Mouse (Mus musculus) small intestine, adult 2 months (tissue): Measurements from ENCODE around the gene Rxrb.

Source experiments
- CTCF ChIP-seq: fragments of 200-500 bp; IDR thresholded peaks from 2 replicates; pipeline ENCODE4 v1.5.1; 2012; ENCODE audit warnings: low read depth, mild to moderate bottlenecking, control low read depth, inconsistent platforms, low read length, moderate library complexity, mixed read lengths; ENCODE audit not compliant: insufficient replicate concordance, insufficient read length; ENCODE audit errors: extremely low read depth
- POLR2A ChIP-seq: fragments of 200-500 bp; IDR thresholded peaks from 2 replicates; pipeline ENCODE4 v1.6.1; 2012; ENCODE audit warnings: low read depth, mild to moderate bottlenecking, control low read depth, inconsistent platforms, low read length, moderate library complexity

- TF ChIP-seq CTCF = no peak
- no peak for TF ChIP-seq POLR2A
Measured at GRCm38 (mm10) chr17:34026917-34027655, 4.5 kb upstream of the Rxrb start.
